Mouse (Mus musculus): ENCODE results near the gene Map2k4. TPM values are rescaled to one million over a fixed set of nuclear protein-coding genes. Genes with fewer than 3 reads are reported as not detected.

Gene Map2k4
- total RNA-seq, 2 experiments from 2014 or later, result 20.7 to 31.0 TPM

GRCm38 (mm10) chr11:65723715-65724114 lies 64.4 kb downstream of the Map2k4 start:
- ATAC-seq (replicated peaks; ENCODE audit: low FRiP score, poor library complexity, severe bottlenecking), result no peak

- no peak for ATAC-seq (replicated peaks; ENCODE audit: low FRiP score, poor library complexity, severe bottlenecking)
These were observed 66.5 kb downstream of the Map2k4 start for GRCm38 (mm10) chr11:65721615-65722014.

GRCm38 (mm10) chr11:65719960-65720359 lies 68.1 kb downstream of the Map2k4 start:
- ATAC-seq (replicated peaks; ENCODE audit: low FRiP score, poor library complexity, severe bottlenecking), result no peak

- ATAC-seq (replicated peaks; ENCODE audit: low FRiP score, poor library complexity, severe bottlenecking), result no peak
These were observed 74.3 kb downstream of the Map2k4 start for GRCm38 (mm10) chr11:65713830-65714229.

- ATAC-seq (replicated peaks; ENCODE audit: low FRiP score, poor library complexity, severe bottlenecking), result 0 out of 2 replicates have a peak, but pooled peaks have one; percentile 30
These were observed 75.3 kb downstream of the Map2k4 start for GRCm38 (mm10) chr11:65712754-65713306.

- ATAC-seq (replicated peaks; ENCODE audit: low FRiP score, poor library complexity, severe bottlenecking), result no peak
These were observed 81.3 kb downstream of the Map2k4 start for GRCm38 (mm10) chr11:65706784-65707183.

- no peak for ATAC-seq (replicated peaks; ENCODE audit: low FRiP score, poor library complexity, severe bottlenecking)
These were observed 81.9 kb downstream of the Map2k4 start for GRCm38 (mm10) chr11:65706176-65706575.

- no peak for ATAC-seq (replicated peaks; ENCODE audit: low FRiP score, poor library complexity, severe bottlenecking)
These were observed 83.2 kb downstream of the Map2k4 start for GRCm38 (mm10) chr11:65704861-65705260.

- peak; percentile 49; the same call in 1 of the 2 replicates for ATAC-seq (replicated peaks; ENCODE audit: low FRiP score, poor library complexity, severe bottlenecking)
These were observed 109.2 kb downstream of the Map2k4 start for GRCm38 (mm10) chr11:65678824-65679402.

GRCm38 (mm10) chr11:65667348-65667969 lies 120.6 kb downstream of the Map2k4 start:
- ATAC-seq (replicated peaks; ENCODE audit: low FRiP score, poor library complexity, severe bottlenecking), result no peak

GRCm38 (mm10) chr11:65664903-65665302 lies 123.2 kb downstream of the Map2k4 start:
- no peak for ATAC-seq (replicated peaks; ENCODE audit: low FRiP score, poor library complexity, severe bottlenecking)

- no peak for ATAC-seq (replicated peaks; ENCODE audit: low FRiP score, poor library complexity, severe bottlenecking)
These were observed 126.1 kb downstream of the Map2k4 start for GRCm38 (mm10) chr11:65661790-65662522.

- ATAC-seq (replicated peaks; ENCODE audit: low FRiP score, poor library complexity, severe bottlenecking), result no peak
These were observed 134.2 kb downstream of the Map2k4 start for GRCm38 (mm10) chr11:65653932-65654331.

- no peak for ATAC-seq (replicated peaks; ENCODE audit: low FRiP score, poor library complexity, severe bottlenecking)
These were observed 136.7 kb downstream of the Map2k4 start for GRCm38 (mm10) chr11:65651426-65651825.

- peak; percentile 90 for ATAC-seq (replicated peaks; ENCODE audit: low FRiP score, poor library complexity, severe bottlenecking)
These were observed 138.0 kb downstream of the Map2k4 start for GRCm38 (mm10) chr11:65649956-65650715.

- no peak; the same call in 1 of the 2 replicates for ATAC-seq (replicated peaks; ENCODE audit: low FRiP score, poor library complexity, severe bottlenecking)
These were observed 138.6 kb downstream of the Map2k4 start for GRCm38 (mm10) chr11:65649469-65649868.

- ATAC-seq (replicated peaks; ENCODE audit: low FRiP score, poor library complexity, severe bottlenecking), result no peak
These were observed 141.8 kb downstream of the Map2k4 start for GRCm38 (mm10) chr11:65646314-65646713.

- no peak for ATAC-seq (replicated peaks; ENCODE audit: low FRiP score, poor library complexity, severe bottlenecking)
These were observed 143.6 kb downstream of the Map2k4 start for GRCm38 (mm10) chr11:65644539-65644938.

GRCm38 (mm10) chr11:65640261-65640660 lies 147.8 kb downstream of the Map2k4 start:
- no peak for ATAC-seq (replicated peaks; ENCODE audit: low FRiP score, poor library complexity, severe bottlenecking)

Data from erythroid progenitor cell, adult 5-6 weeks (primary cell).